Mouse (Mus musculus): Measurements from ENCODE around the gene Amelx. TPM values are rescaled to one million over a fixed set of nuclear protein-coding genes. Genes with fewer than 3 reads are reported as not detected.

The Amelx gene
- not detected in 2 replicates for polyA plus RNA-seq (2012; ENCODE audit: insufficient read depth, low replicate concordance)

DNA sequence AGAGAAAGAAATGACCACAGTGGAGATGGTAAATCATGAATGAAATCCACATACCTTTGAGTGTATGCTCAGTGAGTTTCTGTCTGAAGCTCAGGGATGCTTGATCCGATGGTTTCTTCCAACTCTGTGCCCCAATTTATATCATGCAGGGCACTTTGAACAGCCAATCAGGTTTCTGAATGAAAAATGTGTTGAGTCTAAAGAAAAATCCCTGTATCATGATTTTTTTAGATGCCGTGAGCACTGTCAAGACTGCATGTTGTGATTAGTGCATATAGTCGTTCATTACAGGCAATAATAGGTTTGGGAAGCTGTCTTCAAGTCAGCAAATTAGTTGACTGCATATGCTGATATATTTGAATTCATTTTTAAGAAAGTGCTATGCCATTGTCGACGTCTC is at the start of gene Amelx:
TSS of gene Amelx (minus strand) at position 101 of the 400 bp plus-strand sequence.
- Histone ChIP-seq H3K4me1 (peaks cover 2% of the 10 kb centered on the region), H3K4me3 (replicated peaks) (no peak within 1 kb of the TSS), H3K27me3 (replicated peaks) (no peaks in the 10 kb centered on the region), H3K9me3 (no peaks in the 10 kb centered on the region), H3K36me3 (replicated peaks; ENCODE audit: low read length) (peaks cover 7% of the 10 kb centered on the region)
- TF ChIP-seq FLI1 (IDR thresholded peaks at IDR 0.05; ENCODE audit: low read length) (no peak), GATA1 (IDR thresholded peaks at IDR 0.05; ENCODE audit: borderline replicate concordance, low read length) (no peak)

DNA sequence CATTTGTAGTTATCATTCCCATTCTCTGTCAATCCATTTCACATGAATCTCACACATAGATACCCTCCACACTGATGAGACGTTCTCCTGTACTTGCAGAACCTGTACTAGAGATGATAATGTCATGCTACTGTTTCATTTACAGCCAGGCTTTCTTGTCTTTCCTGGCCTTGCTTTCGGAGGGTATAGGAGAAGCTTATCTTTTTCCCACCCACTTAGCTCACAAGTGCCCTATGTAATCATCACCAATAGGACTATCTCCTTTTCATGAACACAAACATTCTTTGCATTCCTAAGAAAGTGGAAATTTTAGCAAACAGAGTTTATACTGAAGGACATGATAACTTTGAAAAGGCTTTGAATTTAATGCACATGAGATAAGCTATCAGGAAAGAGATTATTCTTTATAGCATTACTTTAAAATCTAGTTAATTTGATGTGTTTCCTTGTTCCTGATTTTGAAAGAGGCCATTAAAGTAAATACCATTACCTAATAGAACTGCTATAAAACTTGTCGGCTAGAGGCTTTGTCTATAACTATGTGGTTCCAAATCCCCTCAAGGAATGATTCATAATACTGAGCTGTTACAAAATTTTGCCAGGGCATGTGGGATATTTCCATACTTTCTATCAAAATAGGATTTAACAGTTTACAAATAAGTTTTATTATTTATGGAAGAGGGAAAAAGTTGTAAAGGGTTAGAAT is 35.5 kb upstream of the Amelx start:
- TF ChIP-seq GATA1 (IDR thresholded peaks at IDR 0.05; ENCODE audit: borderline replicate concordance, low read length) (no peak), FLI1 (IDR thresholded peaks at IDR 0.05; ENCODE audit: low read length) (no peak)
- H3K27me3 ChIP-seq (replicated peaks), result no peaks in the 10 kb centered on the region

DNA sequence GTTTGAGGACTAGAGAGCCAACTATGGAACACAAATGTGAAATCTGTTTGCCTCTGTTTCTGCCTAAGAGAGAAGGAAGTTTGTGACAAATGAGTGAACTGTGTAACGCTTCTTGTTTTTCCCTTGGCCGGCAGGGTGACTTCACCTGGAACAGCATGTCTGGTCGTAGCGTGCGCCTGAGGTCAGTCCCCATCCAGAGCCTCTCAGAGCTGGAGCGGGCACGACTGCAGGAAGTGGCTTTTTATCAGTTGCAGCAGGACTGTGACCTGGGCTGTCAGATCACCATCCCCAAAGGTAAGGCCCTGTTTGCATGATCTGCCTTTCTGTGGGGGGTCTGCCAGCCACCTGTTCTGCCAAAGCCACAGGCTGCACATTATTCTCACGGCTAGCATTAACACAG is 33.1 kb upstream of the Amelx start:
- H3K9me3 ChIP-seq, result no peaks in the 10 kb centered on the region
- no peaks in the 10 kb centered on the region for H3K27me3 ChIP-seq (replicated peaks)
- H3K36me3 ChIP-seq (replicated peaks; ENCODE audit: low read length), result peaks cover 37% of the 10 kb centered on the region
- H3K4me1 ChIP-seq, result peaks cover 34% of the 10 kb centered on the region
- no peak overlapping the region for H3K4me3 ChIP-seq (replicated peaks)
- TF ChIP-seq FLI1 (IDR thresholded peaks at IDR 0.05; ENCODE audit: low read length), result no peak
- no peak for TF ChIP-seq GATA1 (IDR thresholded peaks at IDR 0.05; ENCODE audit: borderline replicate concordance, low read length)

More for the DNA sequence above, 35.5 kb upstream of the Amelx start:
- Histone ChIP-seq H3K4me3 (replicated peaks) (no peak overlapping the region), H3K36me3 (replicated peaks; ENCODE audit: low read length) (peaks cover 48% of the 10 kb centered on the region), H3K4me1 (peaks cover 17% of the 10 kb centered on the region), H3K9me3 (no peaks in the 10 kb centered on the region)

DNA sequence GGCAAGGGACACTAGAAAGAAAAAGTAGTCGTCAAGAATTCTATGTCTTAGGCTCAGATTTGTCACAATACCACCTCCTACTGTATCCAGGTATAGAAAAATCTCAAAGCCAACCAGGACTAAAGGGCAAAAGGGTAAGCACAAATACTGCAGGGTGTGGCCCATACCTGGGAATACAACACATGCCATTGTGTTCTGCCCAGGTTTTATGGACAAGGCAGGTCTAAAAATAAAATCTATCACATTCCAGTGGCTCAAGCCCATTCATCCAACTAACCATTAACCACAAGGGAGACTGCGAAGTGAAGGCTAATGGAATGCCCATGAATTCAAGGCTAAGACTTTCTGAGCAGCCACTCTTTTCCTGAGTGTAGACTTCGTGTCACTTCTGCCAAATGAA is 23.0 kb upstream of the Amelx start:
- Histone ChIP-seq H3K27me3 (replicated peaks) (no peaks in the 10 kb centered on the region), H3K4me3 (replicated peaks) (no peak overlapping the region), H3K36me3 (replicated peaks; ENCODE audit: low read length) (peaks cover 12% of the 10 kb centered on the region), H3K4me1 (peaks cover 34% of the 10 kb centered on the region), H3K9me3 (no peaks in the 10 kb centered on the region)
- TF ChIP-seq FLI1 (IDR thresholded peaks at IDR 0.05; ENCODE audit: low read length), result no peak
- TF ChIP-seq GATA1 (IDR thresholded peaks at IDR 0.05; ENCODE audit: borderline replicate concordance, low read length), result no peak

- Histone ChIP-seq H3K27me3 (replicated peaks) (peaks cover 2% of the 10 kb centered on the region), H3K4me3 (replicated peaks) (no peak overlapping the region), H3K36me3 (replicated peaks; ENCODE audit: low read length) (peaks cover 4% of the 10 kb centered on the region), H3K4me1 (peaks cover 26% of the 10 kb centered on the region), H3K9me3 (no peaks in the 10 kb centered on the region)
- TF ChIP-seq FLI1 (IDR thresholded peaks at IDR 0.05; ENCODE audit: low read length), result no peak
- TF ChIP-seq GATA1 (IDR thresholded peaks at IDR 0.05; ENCODE audit: borderline replicate concordance, low read length), result no peak
Observed at GRCm38 (mm10) chrX:169178634-169179033, 8.4 kb downstream of the Amelx start.

DNA sequence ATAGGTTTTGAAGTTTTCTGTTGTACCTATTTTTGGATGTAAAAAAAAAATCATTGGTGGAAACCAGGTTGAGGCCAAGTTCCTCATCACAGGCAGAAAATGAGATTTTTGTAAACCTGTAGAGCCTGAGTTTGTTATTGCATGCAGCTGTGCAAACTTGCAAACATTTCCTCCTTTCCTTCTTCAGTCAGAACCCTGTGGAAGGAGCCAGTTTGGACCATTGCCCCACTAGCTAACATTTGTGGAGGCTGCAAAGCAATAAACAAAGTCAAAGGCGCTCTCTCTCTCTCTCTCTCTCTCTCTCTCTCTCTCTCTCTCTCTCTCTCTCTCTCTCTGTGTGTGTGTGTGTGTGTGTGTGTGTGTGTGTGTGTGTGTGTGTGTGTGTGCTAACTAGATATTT is 13.2 kb downstream of the Amelx start:
- Histone ChIP-seq H3K9me3 (no peaks in the 10 kb centered on the region), H3K36me3 (replicated peaks; ENCODE audit: low read length) (peaks cover 17% of the 10 kb centered on the region), H3K4me3 (replicated peaks) (no peak overlapping the region), H3K4me1 (peaks cover 21% of the 10 kb centered on the region), H3K27me3 (replicated peaks) (no peaks in the 10 kb centered on the region)
- no peak for TF ChIP-seq GATA1 (IDR thresholded peaks at IDR 0.05; ENCODE audit: borderline replicate concordance, low read length)
- no peak for TF ChIP-seq FLI1 (IDR thresholded peaks at IDR 0.05; ENCODE audit: low read length)

DNA sequence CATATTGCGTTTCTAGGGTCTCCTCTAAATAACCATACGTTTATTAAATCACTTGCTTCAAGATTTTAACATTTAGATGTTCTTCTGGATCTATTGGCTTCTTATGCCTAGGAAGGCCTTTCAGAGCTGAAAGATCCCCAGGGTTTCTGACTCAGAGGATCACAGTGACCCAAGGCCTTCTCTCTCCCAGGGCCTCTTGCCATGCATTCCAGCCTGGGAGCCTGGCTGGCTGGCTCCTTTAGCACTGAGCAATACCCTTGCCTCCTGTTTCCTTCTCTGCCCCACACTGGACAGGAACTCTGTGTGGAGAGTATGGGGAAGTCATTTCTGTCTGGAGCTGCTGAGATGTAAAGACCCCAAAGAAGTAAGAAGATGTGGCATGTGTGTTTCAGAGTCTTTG is 16.0 kb downstream of the Amelx start:
- H3K9me3 ChIP-seq, result no peaks in the 10 kb centered on the region
- no peaks in the 10 kb centered on the region for H3K27me3 ChIP-seq (replicated peaks)
- H3K4me1 ChIP-seq, result peaks cover 17% of the 10 kb centered on the region
- no peak for TF ChIP-seq GATA1 (IDR thresholded peaks at IDR 0.05; ENCODE audit: borderline replicate concordance, low read length)
- no peak for TF ChIP-seq FLI1 (IDR thresholded peaks at IDR 0.05; ENCODE audit: low read length)
- H3K4me3 ChIP-seq (replicated peaks), result no peak overlapping the region
- H3K36me3 ChIP-seq (replicated peaks; ENCODE audit: low read length), result peaks cover 22% of the 10 kb centered on the region

- H3K4me3 ChIP-seq (replicated peaks), result no peak overlapping the region
- TF ChIP-seq GATA1 (IDR thresholded peaks at IDR 0.05; ENCODE audit: borderline replicate concordance, low read length) (no peak), FLI1 (IDR thresholded peaks at IDR 0.05; ENCODE audit: low read length) (no peak)
- peaks cover 7% of the 10 kb centered on the region for H3K36me3 ChIP-seq (replicated peaks; ENCODE audit: low read length)
- peaks cover 24% of the 10 kb centered on the region; the same call in 1 of the 2 replicates for H3K4me1 ChIP-seq
- no peaks in the 10 kb centered on the region for H3K9me3 ChIP-seq
- no peaks in the 10 kb centered on the region for H3K27me3 ChIP-seq (replicated peaks)
Observed at GRCm38 (mm10) chrX:169158385-169158784, 28.6 kb downstream of the Amelx start.

DNA sequence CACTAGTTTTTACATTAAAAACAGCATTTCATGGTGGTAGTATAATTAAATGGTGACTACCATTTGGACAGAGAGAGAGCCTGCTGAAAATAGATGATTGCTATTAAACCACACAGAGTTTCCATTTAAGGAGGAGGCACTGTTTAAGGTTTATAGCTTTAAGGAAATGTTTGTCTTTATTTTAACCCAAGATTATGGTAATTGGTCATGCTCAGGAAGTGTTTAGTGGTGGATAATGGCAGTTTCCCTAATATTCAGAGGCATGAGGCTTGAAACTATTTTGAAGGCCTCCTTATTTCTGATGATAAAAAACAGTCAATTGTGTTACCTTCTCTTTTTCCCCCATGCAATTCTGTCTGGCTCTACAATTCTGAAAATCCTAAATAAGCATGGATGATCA is 33.2 kb downstream of the Amelx start:
- no peak overlapping the region for H3K4me3 ChIP-seq (replicated peaks)
- no peaks in the 10 kb centered on the region for H3K27me3 ChIP-seq (replicated peaks)
- H3K36me3 ChIP-seq (replicated peaks; ENCODE audit: low read length), result peaks cover 2% of the 10 kb centered on the region
- TF ChIP-seq FLI1 (IDR thresholded peaks at IDR 0.05; ENCODE audit: low read length), result no peak
- TF ChIP-seq GATA1 (IDR thresholded peaks at IDR 0.05; ENCODE audit: borderline replicate concordance, low read length), result no peak
- H3K9me3 ChIP-seq, result no peaks in the 10 kb centered on the region
- H3K4me1 ChIP-seq, result peaks cover 56% of the 10 kb centered on the region

DNA sequence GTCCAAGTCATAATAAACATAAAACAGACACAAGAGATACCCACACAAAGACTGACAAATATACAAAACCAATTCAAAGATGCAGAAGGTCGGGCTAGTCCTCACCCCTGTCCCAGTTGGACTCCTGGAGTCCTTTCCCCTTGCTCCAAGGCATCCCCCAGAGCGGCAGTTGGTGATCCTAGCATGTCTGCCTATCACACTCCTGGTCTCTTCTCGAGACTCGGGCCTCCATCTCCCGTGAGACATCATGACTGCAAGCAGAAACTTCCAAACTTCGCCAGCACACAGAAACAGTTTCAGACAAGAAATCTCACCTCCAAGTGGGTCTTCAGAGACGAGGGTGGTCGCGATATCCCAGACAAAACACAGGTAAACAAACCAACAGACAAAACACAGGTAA is 46.5 kb downstream of the Amelx start:
- no peak for TF ChIP-seq FLI1 (IDR thresholded peaks at IDR 0.05; ENCODE audit: low read length)
- TF ChIP-seq GATA1 (IDR thresholded peaks at IDR 0.05; ENCODE audit: borderline replicate concordance, low read length), result no peak
- H3K9me3 ChIP-seq, result 0 out of 2 replicates have a peak, but pooled peaks cover 3% of the 10 kb centered on the region
- H3K4me3 ChIP-seq (replicated peaks), result no peak overlapping the region
- H3K27me3 ChIP-seq (replicated peaks), result no peaks in the 10 kb centered on the region
- peaks cover 42% of the 10 kb centered on the region for H3K36me3 ChIP-seq (replicated peaks; ENCODE audit: low read length)
- H3K4me1 ChIP-seq, result peaks cover 38% of the 10 kb centered on the region

All from megakaryocyte, embryonic 14.5 days (primary cell).